Mouse (Mus musculus) induced T-regulatory cell, adult 2 months (primary cell): ENCODE data around the gene Tlnrd1.
A peak's percentile ranks its signal among the peaks of the same experiment; 100 is the strongest.
"Not testable (repeated sequence)": the region's sequence is repeated elsewhere in the genome, so short reads cannot be mapped to it uniquely, and the experiment has no call there.

ENCODE experiments used
- DNase-seq: peaks from one replicate; pipeline ENCODE4 v3.0.0-alpha.2; 2012; ENCODE audit warnings: low read depth

Tlnrd1 gene

GRCm38 (mm10) chr7:83884021-83884658 is at the start of gene Tlnrd1, which contains the start of gene Mesd:
TSS of gene Tlnrd1 (minus strand) at chr7:83884305.
TSS of gene Mesd (plus strand) at chr7:83884466.
- peak; percentile 92 for DNase-seq

- DNase-seq, result no peak
These were observed 37.5 kb upstream of the Tlnrd1 start for GRCm38 (mm10) chr7:83921637-83922036.

GRCm38 (mm10) chr7:83920241-83920640 is 36.1 kb upstream of the Tlnrd1 start:
- DNase-seq, result no peak

GRCm38 (mm10) chr7:83914566-83914965 is 30.5 kb upstream of the Tlnrd1 start:
- DNase-seq, result peak; percentile 80

- no peak for DNase-seq
These were observed 29.9 kb upstream of the Tlnrd1 start for GRCm38 (mm10) chr7:83913995-83914394.

- DNase-seq, result no peak
These were observed 29.4 kb upstream of the Tlnrd1 start for GRCm38 (mm10) chr7:83913405-83913932.

- no peak for DNase-seq
These were observed 27.8 kb upstream of the Tlnrd1 start for GRCm38 (mm10) chr7:83911909-83912308.

- DNase-seq, result no peak
These were observed 20.7 kb upstream of the Tlnrd1 start for GRCm38 (mm10) chr7:83904831-83905230.

GRCm38 (mm10) chr7:83902296-83903145 is 18.4 kb upstream of the Tlnrd1 start:
- DNase-seq, result no peak

GRCm38 (mm10) chr7:83901425-83901824 is 17.3 kb upstream of the Tlnrd1 start:
- DNase-seq, result no peak

GRCm38 (mm10) chr7:83900519-83900918 is 16.4 kb upstream of the Tlnrd1 start:
- no peak for DNase-seq

GRCm38 (mm10) chr7:83898267-83898666 is 14.2 kb upstream of the Tlnrd1 start:
- DNase-seq, result no peak

- DNase-seq, result no peak
These were observed 12.1 kb upstream of the Tlnrd1 start for GRCm38 (mm10) chr7:83896077-83896740.

GRCm38 (mm10) chr7:83894348-83894747 is 10.2 kb upstream of the Tlnrd1 start:
- DNase-seq, result no peak

GRCm38 (mm10) chr7:83892333-83892669 is 8.2 kb upstream of the Tlnrd1 start:
- DNase-seq, result no peak

- peak; percentile 100 for DNase-seq
These were observed 7.6 kb upstream of the Tlnrd1 start for GRCm38 (mm10) chr7:83891433-83892332.

- not testable (repeated sequence) for DNase-seq
These were observed 5.8 kb upstream of the Tlnrd1 start for GRCm38 (mm10) chr7:83889946-83890345.

GRCm38 (mm10) chr7:83889383-83889782 is 5.3 kb upstream of the Tlnrd1 start:
- no peak for DNase-seq

GRCm38 (mm10) chr7:83886366-83887129 is 2.4 kb upstream of the Tlnrd1 start:
- peak; percentile 64 for DNase-seq

GRCm38 (mm10) chr7:83885835-83886234 is 1.7 kb upstream of the Tlnrd1 start:
- DNase-seq, result no peak
